Mouse (Mus musculus) Muller cell, postnatal 12 days (primary cell): ENCODE measurements at regions not wholly inside any gene's neighbourhood (a gene's known extent, or its start where the extent isn't known, plus 50 kb on each side); places are given as distances from the start of the nearest gene placed in this dataset.

ENCODE experiments used
- DNase-seq: peaks from one replicate; pipeline ENCODE4 v3.0.0-alpha.2; 2015; ENCODE audit errors: inconsistent ontology term

DNA sequence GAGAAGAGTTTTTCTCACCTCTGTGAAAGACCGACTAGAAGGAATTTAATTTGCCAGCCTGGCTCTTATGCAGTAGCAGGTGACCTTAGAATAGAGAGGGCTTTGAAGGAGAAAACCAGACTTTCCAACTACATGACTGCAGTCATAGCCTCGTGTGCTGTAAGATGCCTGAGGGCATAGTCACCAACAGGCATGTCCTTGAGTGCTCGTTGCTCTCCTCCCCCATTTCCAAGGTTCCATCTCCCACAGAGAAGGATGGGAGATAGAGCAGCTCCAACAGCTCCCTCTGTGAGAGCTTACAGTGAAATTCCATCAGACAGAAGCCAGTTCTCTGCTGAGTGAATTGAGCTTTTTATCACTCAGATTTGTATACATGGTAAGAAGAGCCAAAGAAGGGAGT, 398.1 kb upstream of the Id4 start:
- no peak for DNase-seq

GRCm38 (mm10) chr13:47868656-47869055, 392.4 kb upstream of the Id4 start:
- DNase-seq, result peak; percentile 50

DNA sequence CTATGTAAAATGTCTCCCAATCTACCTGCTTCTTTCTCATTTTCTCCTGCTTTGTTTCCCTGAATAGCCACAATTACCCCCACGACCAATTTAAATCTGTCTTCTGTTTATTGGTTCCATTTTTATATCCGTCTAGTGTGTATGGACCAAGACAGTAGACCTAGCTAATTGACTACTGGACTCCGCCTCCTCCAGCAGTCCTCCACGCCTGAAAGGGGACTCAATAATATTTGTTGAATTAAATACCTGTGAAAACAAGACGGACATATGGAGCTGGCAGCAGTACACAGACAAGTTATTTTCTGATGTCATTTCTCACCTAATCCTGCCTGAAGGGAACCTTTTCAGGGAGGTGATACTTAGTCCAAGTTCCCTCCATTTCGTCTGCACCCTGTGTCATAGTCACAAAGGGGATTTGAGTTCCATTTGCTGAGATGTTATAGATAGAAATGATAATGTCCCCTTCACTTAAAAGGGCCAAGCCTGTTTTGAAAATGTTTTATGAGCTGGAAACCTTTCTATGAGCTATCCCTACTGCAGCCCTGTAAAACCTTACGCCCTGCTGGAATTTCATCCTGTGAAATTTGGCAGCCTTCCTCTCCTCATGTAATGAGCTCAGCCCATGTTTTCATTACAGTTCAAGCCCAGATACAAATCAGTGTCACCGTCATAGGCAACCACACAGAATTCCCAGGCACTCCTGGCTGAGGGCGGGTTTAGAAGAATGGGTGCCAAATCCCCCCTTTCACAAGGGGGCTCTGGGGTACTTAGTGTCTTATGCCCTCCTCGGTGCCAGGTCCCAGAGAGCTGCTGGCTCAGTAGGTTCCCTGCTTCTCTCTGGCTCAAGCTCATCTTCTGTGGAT, 391.1 kb upstream of the Id4 start:
- peak; percentile 61 for DNase-seq

- peak; percentile 24 for DNase-seq
These were observed 388.4 kb upstream of the Id4 start for GRCm38 (mm10) chr13:47872645-47873044.

DNA sequence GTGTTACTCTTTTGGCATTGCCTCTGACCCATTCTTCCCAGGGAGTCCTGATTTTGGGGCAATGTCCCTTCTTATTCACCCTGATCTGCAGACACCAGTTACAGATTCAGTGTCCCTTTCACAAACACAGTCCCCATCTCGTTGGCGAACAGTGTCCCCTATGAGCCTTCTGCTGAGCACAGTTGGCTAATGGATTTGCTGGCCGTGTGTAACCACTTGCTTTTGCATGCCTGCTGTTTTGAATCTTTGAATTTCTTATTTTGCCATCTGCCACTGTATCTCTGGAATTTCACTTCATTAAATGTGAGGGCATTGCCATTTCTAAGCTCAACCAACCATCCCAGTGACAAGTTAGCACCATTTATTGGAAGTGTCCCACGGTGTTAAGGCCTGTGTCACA, 368.5 kb upstream of the Id4 start:
- DNase-seq, result no peak

GRCm38 (mm10) chr13:47894331-47894730, 366.7 kb upstream of the Id4 start:
- DNase-seq, result peak; percentile 77

DNA sequence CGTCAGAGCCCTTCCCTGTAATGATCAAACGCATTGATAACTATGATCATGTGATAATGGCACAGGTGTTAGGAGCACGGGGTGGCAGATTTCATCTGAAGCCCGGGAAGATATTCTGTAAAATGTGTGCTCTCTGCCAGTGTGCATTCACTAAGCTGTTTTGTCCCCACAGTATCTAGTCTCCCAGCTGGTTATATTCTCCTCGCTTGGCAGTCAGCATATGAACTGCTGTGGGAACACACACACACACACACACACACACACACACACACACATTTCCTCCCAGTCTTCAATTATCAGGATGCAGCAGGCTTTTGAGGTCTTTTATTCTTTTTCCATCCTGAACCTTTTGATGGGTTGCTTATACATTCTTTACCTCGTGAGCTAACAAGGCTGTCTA, 365.8 kb upstream of the Id4 start:
- no peak for DNase-seq

- DNase-seq, result no peak
These were observed 364.4 kb upstream of the Id4 start for GRCm38 (mm10) chr13:47896646-47897045.

DNA sequence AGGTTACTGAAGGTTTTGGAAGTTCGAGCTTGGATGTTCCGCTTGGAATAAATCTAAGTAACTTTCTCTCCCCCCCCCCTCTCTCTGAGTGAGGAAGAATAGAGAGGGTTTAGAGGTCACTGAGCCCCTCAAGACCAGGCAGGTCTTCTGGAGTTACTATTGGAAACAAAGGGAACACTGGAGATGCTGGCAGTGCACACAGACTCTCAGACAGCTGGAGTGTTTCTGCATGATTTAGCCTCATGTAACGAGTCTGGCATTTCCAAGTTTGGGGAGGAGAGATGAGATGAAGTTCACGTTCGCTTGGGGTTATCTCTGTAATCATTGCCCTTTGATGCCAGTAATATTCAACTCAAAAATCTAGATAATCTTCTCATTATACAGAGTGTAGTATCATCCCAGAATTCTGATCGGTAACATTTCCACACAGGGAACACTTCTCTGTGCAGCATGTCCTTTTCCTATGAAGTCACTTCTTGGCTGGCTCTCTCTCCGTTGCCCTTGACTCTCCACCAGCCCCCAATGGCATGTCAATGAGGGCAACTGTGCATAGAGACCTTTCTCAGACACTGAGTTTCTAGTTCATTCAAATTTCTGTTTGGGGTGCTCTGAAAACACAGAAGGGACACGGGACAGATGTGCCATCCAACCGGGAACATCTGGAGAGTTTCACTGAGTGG, 351.0 kb upstream of the Id4 start:
- no peak for DNase-seq

GRCm38 (mm10) chr13:47910531-47910910, 350.5 kb upstream of the Id4 start:
- DNase-seq, result no peak

- DNase-seq, result peak; percentile 80
These were observed 344.6 kb upstream of the Id4 start for GRCm38 (mm10) chr13:47916456-47916855.

- no peak for DNase-seq
These were observed 343.7 kb upstream of the Id4 start for GRCm38 (mm10) chr13:47917370-47917769.

GRCm38 (mm10) chr13:47921044-47921443, 340.0 kb upstream of the Id4 start:
- peak; percentile 35 for DNase-seq

DNA sequence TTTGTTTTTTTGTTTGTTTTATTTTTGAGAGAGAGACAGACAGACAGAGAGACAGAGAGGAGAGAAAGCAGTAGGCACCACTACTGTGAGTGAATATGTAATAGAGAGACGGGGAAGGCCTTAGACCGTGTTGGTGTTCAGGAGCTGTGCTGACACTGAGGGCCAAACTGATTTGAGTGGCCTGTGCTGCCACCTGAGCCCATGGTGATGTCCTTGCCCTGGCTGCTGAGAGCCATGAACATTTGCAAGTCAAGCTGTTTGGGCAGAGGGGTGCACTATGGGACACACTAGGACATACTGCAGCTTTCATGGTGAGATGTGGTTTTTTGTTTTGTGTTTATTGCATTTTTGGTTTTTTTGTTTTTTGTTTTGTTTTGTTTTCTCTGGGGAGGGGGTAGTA, 320.3 kb upstream of the Id4 start:
- DNase-seq, result no peak

DNA sequence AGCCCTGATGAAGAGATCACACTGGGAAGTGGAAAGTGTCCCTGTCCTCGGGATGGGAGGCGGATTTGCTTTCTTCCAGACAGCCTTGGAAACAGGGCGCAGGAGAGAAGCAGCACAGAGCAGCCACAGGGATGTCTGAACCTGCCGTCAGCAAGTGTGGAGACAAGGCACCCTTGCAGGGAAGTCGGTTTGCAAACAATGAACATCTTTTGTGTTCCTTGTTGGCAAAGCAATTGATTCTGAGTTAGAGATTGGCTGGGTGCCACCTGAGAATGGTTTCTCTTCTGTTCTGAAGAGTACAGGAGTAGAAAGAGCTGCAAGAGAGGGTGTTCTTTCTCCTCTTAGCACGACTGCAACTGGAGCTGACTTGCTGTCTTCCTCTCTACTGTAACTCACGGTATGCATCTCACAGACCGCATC, 318.6 kb upstream of the Id4 start:
- peak; percentile 56 for DNase-seq

- DNase-seq, result peak; percentile 43
These were observed 317.4 kb upstream of the Id4 start for GRCm38 (mm10) chr13:47943645-47944044.

DNA sequence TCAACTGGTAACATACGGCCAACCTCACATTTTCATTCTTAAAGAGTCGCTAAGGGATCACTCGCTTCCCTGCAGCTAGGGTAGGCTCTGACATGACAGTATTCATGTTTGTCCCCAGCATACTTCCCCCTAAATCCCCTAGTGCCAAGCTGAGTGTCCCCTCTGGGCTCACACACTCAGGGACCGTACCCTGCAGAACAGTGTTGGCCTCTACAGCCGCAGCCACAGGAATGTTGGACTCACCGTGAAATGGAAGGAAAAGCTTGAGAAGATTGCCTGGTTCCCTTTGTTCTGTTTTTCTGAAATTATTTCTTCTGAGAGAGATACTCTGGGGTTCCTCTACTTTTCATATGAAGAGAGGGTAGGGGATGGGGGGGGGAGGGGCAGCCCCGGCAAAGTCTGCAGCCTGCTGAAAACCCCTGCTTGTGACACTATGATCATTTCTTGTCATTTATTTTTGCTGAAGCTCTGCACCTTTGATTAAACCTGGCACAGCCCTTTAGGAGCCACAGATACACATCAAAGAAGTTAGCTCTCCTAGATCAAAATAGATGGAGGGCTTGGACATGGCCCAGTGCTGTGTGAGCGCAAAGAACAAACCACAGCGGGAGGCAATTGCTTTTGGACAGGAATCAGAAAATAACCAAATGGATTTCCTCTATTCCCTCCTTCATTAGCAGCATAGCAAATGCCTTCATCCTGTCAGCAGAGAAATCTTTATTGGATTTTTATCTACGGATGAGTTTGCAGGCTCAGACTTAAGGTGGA, 312.7 kb upstream of the Id4 start:
- peak; percentile 66 for DNase-seq

DNA sequence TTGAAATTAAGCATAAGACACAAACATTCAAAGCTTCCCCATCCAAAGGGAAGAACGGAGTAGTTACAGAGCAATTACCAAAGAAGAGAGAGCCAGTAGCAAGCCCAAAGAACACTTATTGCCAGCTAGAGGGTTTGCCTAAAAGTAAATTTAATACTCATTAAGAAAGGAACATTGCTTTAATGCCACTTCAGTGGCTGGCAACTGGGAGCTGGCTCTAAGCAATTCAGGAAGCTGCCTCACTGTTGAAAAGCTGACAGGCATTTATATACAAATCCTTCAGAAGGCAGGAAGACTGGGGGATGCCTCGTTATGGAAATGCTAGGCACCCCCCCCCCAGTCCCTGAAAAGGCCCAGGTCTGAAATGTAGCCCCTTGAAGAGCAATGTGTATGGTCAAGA, 310.6 kb upstream of the Id4 start:
- DNase-seq, result no peak

- DNase-seq, result no peak
These were observed 310.0 kb upstream of the Id4 start for GRCm38 (mm10) chr13:47951043-47951442.

DNA sequence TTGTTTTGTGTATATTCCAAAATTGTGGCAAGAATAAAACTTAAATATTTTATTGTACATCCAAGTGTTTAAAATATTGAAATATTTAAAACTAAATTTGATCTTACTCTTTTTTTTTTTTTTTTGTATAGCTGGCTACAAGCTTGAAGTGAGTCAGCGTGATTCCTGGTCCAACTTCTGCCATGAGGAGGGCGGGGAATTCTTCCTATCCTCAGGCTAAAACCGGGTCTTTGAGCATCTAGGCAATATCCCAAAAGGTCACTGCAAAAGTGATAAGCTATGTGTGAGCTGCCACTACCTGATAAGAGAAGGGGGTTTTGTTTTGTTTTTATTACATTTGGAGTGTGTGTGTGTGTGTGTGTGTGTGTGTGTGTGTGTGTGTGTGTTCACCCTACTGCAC, 308.1 kb upstream of the Id4 start:
- DNase-seq, result no peak

GRCm38 (mm10) chr13:47953776-47954175, 307.3 kb upstream of the Id4 start:
- DNase-seq, result peak; percentile 92

- no peak for DNase-seq
These were observed 305.5 kb upstream of the Id4 start for GRCm38 (mm10) chr13:47955504-47955903.
